Mouse (Mus musculus) v-Abl transformed pro-B cells (cell line): ENCODE measurements around the gene Susd6.

Source experiments
- in situ Hi-C, 2 experiments: fragments of 400-800 bp; cut with MboI; formaldehyde crosslinking; loops; one replicate each; pipeline ENCODE4 v1.15.1; 2025; ENCODE audit not compliant: unreplicated experiment in 2 of 2

Gene Susd6

DNA sequence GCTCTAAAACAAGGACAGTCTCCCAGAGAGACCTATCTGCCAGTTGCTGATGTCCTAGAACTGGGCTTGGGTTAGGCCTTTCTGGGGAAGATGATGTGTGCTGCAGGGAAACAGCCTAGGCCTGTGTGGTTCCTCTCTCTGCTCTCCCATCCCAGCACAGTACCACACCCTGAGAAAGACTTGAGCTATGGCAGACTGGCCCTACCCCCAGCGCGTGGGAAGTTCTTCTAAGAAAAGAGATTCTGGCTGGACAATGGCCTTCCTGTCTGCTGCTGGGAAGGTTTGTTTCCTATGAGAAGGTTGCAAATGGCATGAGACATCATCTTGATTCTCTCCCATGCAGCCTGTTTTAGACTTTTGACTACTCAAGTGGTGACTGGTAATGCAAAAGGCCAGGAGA, 73.1 kb downstream of the Susd6 start:
- in situ Hi-C loops = no loop called here

DNA sequence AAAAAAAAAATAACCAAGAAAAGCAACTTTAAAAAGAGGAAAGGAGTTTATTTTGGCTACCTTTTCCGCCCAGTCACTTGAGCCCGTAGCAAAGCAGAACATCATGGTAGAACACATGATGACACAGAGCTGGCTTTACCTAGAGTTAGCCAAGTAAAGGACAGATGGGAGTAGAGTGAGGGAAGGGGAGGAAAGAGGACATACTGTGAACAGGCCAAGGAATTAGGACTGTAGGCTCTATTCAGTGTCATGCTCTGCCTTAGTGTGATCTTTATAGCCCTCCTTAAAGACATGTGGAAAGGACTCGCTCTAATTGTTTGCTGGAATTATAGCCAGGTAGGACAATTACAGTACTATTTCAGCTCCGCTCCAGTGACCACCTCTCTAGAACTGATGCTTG, 74.9 kb downstream of the Susd6 start:
- in situ Hi-C loops = no loop called here

DNA sequence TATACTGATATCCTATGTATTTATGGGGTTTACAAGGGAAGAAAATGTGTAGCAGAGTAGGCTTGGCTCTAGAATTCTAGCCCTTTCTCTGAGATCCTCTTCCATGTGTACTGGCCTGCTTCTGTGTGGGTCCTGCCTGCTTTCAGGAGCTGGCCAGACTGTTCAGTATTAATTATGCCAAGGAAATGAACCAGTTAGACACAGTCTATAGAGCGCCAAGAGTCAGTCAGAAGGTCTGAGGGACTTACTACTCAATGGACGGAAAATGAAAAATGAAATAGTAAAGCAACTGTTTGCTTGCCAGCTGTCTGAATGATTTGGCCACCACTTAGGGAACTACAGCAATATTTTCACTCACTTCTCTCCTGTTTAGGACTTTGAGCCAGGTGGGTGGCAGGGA, 75.7 kb downstream of the Susd6 start:
- in situ Hi-C loops = no loop called here

GRCm38 (mm10) chr12:80867083-80867482, 76.8 kb downstream of the Susd6 start:
- in situ Hi-C loops = no loop called here

GRCm38 (mm10) chr12:80868401-80868800, 78.1 kb downstream of the Susd6 start:
- in situ Hi-C loops = no loop called here

DNA sequence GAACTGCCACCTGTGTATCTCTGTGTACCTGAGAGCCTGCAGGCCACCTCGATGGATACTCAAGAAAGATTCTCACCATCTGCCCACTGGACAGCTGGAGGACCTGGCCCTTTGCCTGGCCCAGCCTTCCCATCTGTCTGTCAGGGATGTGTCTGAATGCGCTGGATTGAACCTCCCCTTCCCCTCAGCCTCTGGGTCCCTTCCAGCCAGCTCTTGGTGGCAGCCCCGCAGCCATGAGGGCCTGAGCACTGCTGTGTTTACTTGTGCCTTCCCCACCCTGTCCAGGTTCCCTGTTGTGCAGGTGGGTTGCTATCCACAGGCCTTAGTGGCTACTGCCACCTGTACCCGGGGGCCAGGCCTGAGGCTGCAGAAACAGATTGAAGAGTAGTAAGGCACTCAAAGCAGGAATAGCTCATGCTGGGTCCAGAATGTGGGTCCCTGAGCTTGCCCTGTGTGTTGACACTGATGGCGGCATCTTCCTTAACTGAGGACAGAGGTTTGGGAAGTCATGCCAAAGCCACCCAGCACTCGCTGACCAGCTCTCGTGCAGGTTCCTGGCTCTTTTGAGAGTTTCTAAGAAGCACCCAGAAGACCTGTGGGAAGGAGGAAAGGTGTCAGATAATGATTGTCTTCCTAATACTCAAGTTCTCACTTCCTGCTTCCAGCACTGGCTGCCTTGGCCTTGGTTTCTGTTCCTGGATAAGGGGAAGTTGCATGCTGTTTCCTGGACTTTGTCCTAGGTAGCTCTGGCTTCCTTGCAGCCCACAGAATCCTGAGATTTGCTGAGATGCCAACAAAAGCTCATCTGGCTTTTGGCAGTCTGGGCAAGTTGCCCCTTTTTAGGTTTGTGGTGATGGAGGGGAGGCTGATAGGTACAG, 87.1 kb downstream of the Susd6 start:
- in situ Hi-C loops = loop anchor here in 1 of 2 experiments (25.0 kb wide), 2 partner anchors 1290 to 1540 kb away; no protein-coding TSS in a partner anchor

DNA sequence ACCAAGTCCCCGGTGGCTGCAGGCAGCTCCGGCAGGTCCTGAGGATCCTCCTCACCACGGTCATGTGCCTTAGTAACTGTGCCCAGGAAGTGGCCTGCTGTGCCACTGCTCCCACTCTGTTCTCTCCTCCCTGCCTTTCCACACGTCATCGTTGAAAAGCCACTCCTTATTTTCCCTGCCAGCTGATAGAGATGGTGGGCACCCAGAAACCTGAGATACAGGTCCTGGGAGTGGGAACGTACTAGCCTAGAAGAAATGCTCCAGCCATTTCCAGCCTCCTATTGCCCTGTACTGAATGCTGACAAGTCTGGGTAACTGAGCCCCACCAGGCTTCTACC, 87.8 kb downstream of the Susd6 start:
- in situ Hi-C loops = loop anchor here in 1 of 2 experiments (25.0 kb wide), 2 partner anchors 1291 to 1541 kb away; no protein-coding TSS in a partner anchor

DNA sequence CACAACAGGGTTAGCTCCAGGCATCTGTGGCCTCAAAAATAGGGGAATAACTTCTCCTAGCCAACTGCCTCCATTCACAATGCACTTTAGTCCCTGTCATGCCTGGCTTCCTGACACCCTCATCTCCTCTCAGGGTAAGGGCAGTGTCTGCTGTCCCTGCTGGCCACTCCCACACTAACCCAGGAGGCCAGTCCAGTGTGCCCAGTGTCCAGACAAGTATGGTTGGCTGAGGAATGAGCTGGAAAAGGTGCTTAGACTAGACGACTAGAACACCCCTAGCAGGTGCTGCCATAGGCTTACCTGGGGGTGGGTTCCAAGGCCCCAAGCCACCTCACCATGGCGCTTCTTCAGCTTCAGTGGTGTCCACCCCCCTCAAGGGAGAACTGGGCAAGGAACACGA, 88.3 kb downstream of the Susd6 start:
- in situ Hi-C loops = loop anchor here in 1 of 2 experiments (25.0 kb wide), 2 partner anchors 1291 to 1541 kb away; no protein-coding TSS in a partner anchor

DNA sequence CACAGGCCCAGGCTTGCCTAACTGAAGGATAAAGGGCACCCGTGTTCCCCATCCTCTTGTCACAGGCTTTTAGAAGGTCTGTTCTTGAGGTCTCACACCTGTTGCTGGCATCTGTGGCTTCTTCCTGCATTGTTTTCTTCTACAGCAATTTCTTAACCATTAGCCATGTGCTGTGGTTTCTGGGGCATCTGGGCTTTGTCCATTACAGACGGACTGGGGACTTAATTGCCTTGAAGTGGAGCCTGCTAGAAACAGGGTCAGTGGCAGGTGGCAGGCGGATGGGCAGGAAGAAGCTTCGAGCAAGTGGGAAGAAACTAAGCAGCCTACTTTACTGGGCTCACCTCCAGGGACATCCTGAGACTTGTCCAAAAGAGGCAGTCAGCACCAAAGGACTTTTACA, 89.0 kb downstream of the Susd6 start:
- in situ Hi-C loops = loop anchor here in 1 of 2 experiments (25.0 kb wide), 2 partner anchors 1292 to 1542 kb away; no protein-coding TSS in a partner anchor

DNA sequence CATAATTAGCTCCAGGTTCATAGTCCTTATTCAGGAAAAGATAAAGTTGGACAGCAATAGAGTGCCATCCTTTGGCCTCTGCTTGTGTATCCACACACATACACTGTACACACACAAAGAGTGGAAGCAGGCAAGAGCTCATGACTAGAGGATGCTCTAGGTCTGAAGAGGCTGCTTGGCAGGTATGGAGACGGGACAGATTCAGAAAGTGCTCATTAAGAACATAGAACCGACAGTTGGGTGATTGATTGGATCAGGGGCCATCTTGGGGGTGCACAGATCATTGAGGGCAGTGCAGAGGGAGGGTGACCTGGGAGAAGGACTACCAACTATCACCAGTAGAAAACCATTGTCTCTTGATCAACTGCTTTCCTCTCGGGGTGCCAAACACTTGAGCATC, 90.8 kb downstream of the Susd6 start:
- in situ Hi-C loops = loop anchor here in 1 of 2 experiments (25.0 kb wide), 2 partner anchors 1294 to 1544 kb away; no protein-coding TSS in a partner anchor

- in situ Hi-C loops = loop anchor here in 1 of 2 experiments (25.0 kb wide), 2 partner anchors 1296 to 1546 kb away; no protein-coding TSS in a partner anchor
Measured at GRCm38 (mm10) chr12:80883278-80883677, 93.0 kb downstream of the Susd6 start.

- in situ Hi-C loops = loop anchor here in 1 of 2 experiments (25.0 kb wide), 2 partner anchors 1297 to 1547 kb away; no protein-coding TSS in a partner anchor
Measured at GRCm38 (mm10) chr12:80883881-80884280, 93.6 kb downstream of the Susd6 start.

- in situ Hi-C loops = loop anchor here in 1 of 2 experiments (25.0 kb wide), 2 partner anchors 1298 to 1548 kb away; no protein-coding TSS in a partner anchor
Measured at GRCm38 (mm10) chr12:80885301-80886288, 95.3 kb downstream of the Susd6 start.

DNA sequence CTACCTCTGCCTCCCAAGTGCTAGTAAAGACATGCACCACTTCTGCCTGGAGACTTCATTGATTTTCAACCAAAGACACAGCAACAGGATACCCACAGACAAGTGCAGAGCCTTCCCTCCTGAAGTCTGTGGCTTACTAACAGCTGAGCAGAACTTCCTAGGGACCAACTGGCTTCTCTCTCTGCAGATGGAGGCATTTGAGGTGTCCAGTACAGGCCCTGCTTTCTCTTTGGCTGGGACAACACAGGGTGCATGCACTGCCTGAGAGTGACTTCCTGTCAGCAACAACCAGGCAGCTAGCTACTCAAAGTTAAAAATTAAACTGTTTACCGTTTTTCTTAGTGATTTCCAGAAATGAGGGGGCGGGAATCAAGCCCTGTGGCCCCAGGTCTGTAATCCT, 96.7 kb downstream of the Susd6 start:
- in situ Hi-C loops = loop anchor here in 1 of 2 experiments (25.0 kb wide), 2 partner anchors 1300 to 1550 kb away; no protein-coding TSS in a partner anchor

DNA sequence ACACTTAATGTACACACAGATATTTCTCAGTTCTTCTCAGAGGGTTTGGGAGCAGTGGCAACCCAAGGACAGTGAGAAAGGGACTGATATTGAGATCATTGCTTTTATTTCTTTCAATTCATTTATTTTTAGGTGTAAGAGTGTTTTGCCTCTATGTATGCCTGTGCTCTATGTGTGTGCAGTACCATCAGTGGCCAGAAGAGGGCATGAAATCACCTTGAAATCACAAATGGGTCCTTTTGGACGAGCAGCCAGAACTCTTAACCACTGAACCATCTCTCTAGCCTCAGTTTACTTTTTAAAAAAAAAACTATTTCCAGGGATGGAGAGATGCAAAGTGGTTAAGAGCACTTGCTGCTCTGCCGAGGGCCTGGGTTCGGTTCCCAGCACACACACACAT, 99.0 kb downstream of the Susd6 start:
- in situ Hi-C loops = loop anchor here in 1 of 2 experiments (25.0 kb wide), 2 partner anchors 1302 to 1552 kb away; no protein-coding TSS in a partner anchor

DNA sequence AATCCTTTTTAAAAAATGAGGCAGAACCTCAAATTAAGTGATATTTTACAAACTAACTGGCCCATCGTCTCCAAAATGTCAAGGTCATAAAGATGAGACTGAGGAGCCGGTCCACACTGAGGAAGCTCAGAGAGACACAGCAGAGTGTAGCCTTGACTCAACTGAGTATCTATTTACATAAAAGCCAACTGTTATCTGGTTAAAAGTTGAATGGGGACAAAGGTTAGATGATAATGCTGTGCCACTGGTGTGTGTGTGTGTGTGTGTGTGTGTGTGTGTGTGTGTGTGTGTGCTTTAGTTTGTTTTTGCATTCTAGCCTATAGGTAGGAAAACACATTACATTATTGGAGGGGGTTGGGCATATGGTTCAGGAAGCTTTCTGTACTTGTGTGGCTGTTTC, 100.8 kb downstream of the Susd6 start:
- in situ Hi-C loops = loop anchor here (5.0 to 25.0 kb wide), 4 partner anchors 124 to 1554 kb away; no protein-coding TSS in a partner anchor

DNA sequence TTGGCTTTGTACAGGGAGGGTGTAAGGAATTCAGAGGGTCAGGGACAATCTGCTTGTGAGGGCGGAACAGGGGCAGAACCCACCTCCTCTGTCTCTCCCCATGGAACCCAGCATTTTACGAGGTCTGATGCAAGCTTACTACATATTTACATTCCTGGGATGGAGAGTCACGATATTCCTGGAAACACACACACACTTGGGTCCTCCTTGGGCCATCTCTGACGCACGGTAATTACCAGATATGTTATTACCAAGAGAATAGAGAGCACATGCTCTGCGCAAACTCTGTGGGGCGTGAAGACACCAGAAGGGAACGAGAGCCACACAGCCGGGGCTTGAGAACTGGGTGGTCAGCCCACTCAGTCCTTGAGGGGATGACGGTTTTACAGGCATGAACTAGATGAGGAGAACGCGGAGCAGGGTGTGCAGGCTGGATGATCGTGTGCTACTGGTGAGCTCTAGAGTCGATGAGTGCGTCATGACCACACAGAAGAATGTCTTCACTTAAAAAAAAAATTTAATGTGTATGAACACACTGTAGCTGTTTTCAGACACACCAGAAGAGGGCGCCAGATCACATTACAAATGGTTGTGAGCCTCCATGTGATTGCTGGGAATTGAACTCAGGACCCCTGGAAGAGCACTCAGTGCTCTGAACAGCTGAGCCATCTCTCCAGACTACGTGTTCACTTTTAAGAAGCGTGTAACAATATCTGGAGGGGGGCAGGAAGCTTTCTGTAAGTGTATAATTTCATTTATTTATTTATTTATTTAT, 103.6 kb downstream of the Susd6 start:
- in situ Hi-C loops = loop anchor here (5.0 to 25.0 kb wide), 4 partner anchors 127 to 1557 kb away; no protein-coding TSS in a partner anchor

DNA sequence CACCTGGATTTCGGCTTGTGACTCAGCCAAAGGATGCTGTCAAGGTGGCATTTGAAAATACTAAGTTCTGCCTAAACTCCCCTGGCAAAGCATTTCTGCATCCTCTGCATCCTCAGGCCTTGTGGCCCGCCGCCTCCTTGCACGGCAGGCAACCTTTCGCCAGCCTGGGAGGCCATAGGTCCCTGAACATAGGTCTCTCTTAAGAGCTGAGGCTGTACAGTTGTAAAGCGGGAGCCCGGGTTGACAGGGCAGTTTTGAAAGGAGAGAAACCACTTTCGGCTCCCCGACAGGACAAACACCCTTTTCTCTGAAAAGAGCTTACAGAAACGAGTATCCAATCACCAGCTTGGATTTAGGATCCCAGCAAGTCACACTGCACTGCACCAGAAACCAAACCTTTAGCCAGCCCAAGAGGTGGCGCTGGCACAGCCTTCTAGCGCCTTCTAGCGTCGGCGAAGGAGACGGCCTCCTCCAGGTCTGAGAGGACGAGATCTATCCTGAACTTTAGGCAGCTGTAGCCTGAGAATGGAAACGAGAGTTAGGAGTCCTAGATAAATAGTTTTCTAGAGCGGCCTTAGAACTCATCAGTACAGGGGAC, 104.8 kb downstream of the Susd6 start:
- in situ Hi-C loops = loop anchor here (5.0 to 25.0 kb wide), 4 partner anchors 128 to 1558 kb away; no protein-coding TSS in a partner anchor

DNA sequence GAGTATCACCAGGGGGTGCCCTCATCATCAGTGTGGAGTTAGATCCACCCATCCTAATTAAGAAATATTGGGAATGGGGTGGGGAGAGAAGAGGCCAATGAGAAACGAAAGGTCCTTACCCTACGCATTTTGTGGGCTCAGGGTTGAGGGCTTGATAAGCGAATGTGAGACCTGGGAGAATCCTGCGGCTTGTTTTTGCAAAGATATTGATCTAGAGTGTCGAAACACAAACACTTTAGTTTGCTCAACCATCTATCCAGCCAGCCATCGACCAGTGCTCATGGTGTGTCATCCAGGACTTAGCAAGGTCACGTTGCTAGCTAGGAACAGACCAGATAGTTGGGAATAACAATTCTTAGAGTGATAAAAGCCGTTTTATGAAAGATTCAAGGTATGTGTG, 119.3 kb downstream of the Susd6 start:
- in situ Hi-C loops = loop anchor here in 1 of 2 experiments (10.0 kb wide), 1 partner anchor 755 kb away; no protein-coding TSS in a partner anchor
